Mouse (Mus musculus) forebrain, postnatal 0 days (tissue): Measurements from ENCODE around the gene Fam222b. TPM values are rescaled to one million over a fixed set of nuclear protein-coding genes. Genes with fewer than 3 reads are reported as not detected.

Experiments used
- ATAC-seq: fragments of 200-750 bp; cut with Nextera tagmentation; 2 replicates; pipeline ENCODE4 v1.8.0; 2017; ENCODE audit warnings: mild to moderate bottlenecking, moderate library complexity
- DNase-seq: peaks from one replicate; pipeline ENCODE4 v3.0.0-alpha.2; 2015
- H3K27ac ChIP-seq: fragments of 300-500 bp; sonication (generic); 2 replicates; pipeline ENCODE4 v1.5.1; 2014; ENCODE audit warnings: low read depth, mild to moderate bottlenecking, antibody characterized with exemption, low read length, moderate library complexity, mixed read lengths
- H3K27me3 ChIP-seq: fragments of 300-500 bp; sonication (generic); 2 replicates; pipeline ENCODE4 v1.6.1; 2014; ENCODE audit warnings: mild to moderate bottlenecking, low read length, mixed read lengths; ENCODE audit not compliant: insufficient read depth
- H3K36me3 ChIP-seq: fragments of 300-500 bp; sonication (generic); 2 replicates; pipeline ENCODE4 v1.6.1; 2014; ENCODE audit warnings: mild to moderate bottlenecking, moderate library complexity; ENCODE audit not compliant: insufficient read depth
- H3K4me1 ChIP-seq: fragments of 300-500 bp; sonication (generic); 2 replicates; pipeline ENCODE4 v1.6.1; 2014; ENCODE audit warnings: antibody characterized with exemption; ENCODE audit not compliant: insufficient read depth
- H3K4me2 ChIP-seq: fragments of 300-500 bp; sonication (generic); 2 replicates; pipeline ENCODE4 v1.6.1; 2014; ENCODE audit warnings: low read depth, mild to moderate bottlenecking, moderate library complexity
- H3K4me3 ChIP-seq: fragments of 300-500 bp; sonication (generic); 2 replicates; pipeline ENCODE4 v1.5.1; 2014; ENCODE audit warnings: low read depth, low read length, mixed read lengths
- H3K9ac ChIP-seq: fragments of 300-500 bp; sonication (generic); 2 replicates; pipeline ENCODE4 v1.6.1; 2014; ENCODE audit warnings: mild to moderate bottlenecking
- H3K9me3 ChIP-seq: fragments of 300-500 bp; sonication (generic); 2 replicates; pipeline ENCODE4 v1.6.1; 2016; ENCODE audit warnings: low read length
- CTCF ChIP-seq: sonication (generic); IDR thresholded peaks from 2 replicates; pipeline ENCODE4 v1.5.1; 2016; ENCODE audit warnings: antibody characterized with exemption, control low read depth, low read depth
- WGBS: fragments of 180-500 bp; shearing (Covaris S2); extraction: QIAGEN DNeasy Blood & Tissue Kit; methylation state at CpG from one replicate; pipeline ENCODE4 v1.1.7; 2014; 5-methylcytosine and 5-hydroxymethylcytosine counted together
- polyA plus RNA-seq: library from polyadenylated mRNA; unstranded; fragments of >200 nt; fragmentation: Nextera tagmentation; extraction: Ambion mirVana; gene quantifications from 2 replicates; pipeline ENCODE4 v1.2.1, GENCODE M21; 2015
- total RNA-seq: library from RNA; depleted of rRNA; stranded (reverse); fragments of >200 nt; gene quantifications from 2 replicates; pipeline ENCODE4 v1.2.3, GENCODE M21; 2014

Gene Fam222b
- total and polyA plus RNA-seq, 2 experiments from 2014 or later = 24.0 to 24.6 TPM

DNA sequence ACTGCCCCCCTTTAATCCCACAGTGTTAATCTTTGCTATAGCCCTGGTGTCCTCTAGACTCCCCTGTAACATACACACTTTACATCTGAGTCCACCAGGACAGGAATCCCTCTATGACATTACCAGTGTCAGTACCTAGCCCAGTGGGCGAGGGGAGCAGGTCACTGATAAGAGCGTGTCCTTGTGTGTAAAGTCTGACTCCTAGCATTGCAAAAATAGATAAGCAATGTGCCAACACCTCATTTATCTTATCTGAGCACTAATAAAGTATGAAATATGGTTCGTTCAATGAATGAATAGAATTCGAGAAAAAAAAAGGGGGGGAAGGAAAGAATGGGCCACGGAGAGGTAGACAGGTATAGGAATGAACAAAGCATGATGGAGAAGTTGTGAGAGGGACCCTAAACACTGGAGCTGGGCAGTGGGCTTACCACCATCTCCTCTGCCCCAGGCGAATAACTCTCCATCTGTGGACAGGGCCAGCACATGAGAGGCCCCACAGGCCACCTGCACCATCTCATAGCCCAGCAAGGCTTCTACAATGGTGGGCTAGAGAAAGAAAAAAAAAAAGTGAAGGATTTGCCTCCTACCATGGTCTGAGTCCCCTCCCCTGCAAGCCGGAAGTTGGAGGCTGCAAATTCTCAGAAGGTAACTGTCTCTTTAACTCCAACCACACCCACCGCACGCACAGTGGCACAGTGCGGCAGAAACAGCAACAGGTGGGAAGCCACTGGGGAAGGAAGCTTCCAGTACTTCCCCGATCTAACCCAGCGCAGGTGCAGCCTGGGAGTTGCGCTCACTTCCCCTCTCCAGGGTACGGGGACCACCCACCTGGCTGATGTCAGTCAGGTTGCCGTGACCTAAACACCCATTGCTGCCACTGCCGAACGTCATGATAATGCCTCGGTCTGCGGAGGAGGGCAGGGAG lies 74.3 kb downstream of the Fam222b start:
- Histone ChIP-seq H3K9ac (no peak overlapping the region), H3K4me1 (peaks cover 6% of the 10 kb centered on the region), H3K9me3 (no peaks in the 10 kb centered on the region), H3K36me3 (no peaks in the 10 kb centered on the region), H3K27ac (no peak overlapping the region), H3K27me3 (no peaks in the 10 kb centered on the region), H3K4me2 (no peak overlapping the region), H3K4me3 (no peak overlapping the region)
- DNase-seq (no peak), ATAC-seq (no peak)
- WGBS = 61% methylated on average over 19 of the region's 19 CpGs
- TF ChIP-seq CTCF = no peak

DNA sequence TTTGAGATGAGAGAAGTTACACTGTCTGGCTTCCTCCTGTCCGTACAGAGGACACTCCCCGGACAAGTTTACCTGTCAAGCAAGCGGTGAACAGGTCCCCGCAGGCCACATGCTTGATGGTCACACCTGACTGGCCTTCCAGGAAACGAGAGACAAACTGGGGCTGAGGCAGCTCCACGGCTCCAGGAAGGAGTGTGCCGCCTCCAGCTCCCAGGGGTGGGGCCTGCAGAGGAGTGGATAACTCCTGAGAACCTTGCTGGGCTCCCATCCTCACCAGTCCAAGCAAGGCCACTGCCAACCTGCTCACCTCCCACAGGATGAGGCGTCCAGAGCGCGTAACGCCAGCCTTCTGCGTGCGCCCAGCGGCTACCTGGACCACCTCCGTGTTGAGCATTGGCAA lies 75.8 kb downstream of the Fam222b start:
- Histone ChIP-seq H3K4me2 (no peak overlapping the region), H3K9ac (no peak overlapping the region), H3K27me3 (no peaks in the 10 kb centered on the region), H3K4me3 (no peak overlapping the region), H3K27ac (no peak overlapping the region), H3K36me3 (no peaks in the 10 kb centered on the region), H3K9me3 (no peaks in the 10 kb centered on the region), H3K4me1 (peaks cover 6% of the 10 kb centered on the region)
- ATAC-seq = no peak
- WGBS = 95% methylated on average over 15 of the region's 15 CpGs
- no peak for DNase-seq
- no peak for TF ChIP-seq CTCF

DNA sequence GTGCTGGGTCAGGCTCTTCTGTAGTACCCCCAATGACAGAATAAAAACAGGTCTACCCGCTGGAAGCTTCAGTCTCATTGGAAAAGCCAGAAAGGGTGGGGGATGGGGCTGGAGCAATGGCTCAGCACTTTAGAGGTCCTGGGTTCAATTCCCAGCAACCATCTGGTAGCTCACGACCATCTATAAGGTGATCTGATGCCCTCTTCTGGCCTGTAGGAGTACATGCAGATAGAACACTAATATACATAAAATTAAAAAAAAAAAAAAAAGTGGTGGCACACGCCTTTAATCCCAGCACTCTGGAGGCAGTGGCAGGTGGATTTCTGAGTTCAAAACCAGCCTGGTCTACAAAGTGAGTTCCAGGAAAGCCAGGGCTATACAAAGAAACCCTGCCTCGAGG lies 76.9 kb downstream of the Fam222b start:
- no peaks in the 10 kb centered on the region; the same call in 1 of the 2 replicates for H3K4me1 ChIP-seq
- WGBS = 72% methylated on average over 4 of the region's 4 CpGs
- H3K9ac ChIP-seq = no peak overlapping the region
- ATAC-seq (no peak), DNase-seq (no peak)
- H3K27me3 ChIP-seq = no peaks in the 10 kb centered on the region
- H3K9me3 ChIP-seq = no peaks in the 10 kb centered on the region
- H3K4me3 ChIP-seq = no peak overlapping the region
- TF ChIP-seq CTCF = peak; percentile 20
- no peak overlapping the region for H3K4me2 ChIP-seq
- no peak overlapping the region for H3K27ac ChIP-seq
- no peaks in the 10 kb centered on the region for H3K36me3 ChIP-seq

DNA sequence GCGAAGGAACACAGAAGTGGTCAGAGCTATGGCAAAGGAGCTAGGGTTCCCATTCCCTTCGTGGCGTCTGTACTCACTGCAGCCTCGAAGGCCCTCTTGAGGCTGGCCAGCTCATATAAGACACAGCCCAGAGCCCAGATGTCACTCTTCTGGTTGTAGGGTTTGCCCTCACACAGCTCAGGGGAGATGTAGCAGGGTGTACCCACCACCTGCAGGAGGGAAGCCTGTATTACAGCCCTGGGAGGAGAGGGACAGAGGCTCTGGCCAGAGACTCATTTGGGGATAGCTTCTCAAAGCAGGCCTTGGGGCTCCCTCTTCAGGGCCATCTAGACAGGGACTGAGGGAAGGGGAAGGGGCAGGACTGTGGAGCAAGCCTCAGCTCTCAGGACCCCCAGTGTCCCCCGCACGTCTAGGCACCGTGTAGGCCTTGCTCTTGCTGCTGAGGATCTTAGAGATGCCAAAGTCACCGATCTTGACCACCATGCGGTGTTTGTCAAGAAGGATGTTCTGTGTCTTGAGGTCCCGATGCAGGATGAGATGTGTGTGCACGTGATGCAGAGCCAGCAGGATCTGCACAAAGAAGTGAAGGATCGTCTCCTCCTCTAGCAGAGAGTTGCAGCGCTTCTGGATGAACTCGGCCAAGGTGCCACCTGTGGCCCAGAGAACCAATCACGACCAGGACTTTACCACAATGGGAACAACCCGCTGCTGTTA lies 77.7 kb downstream of the Fam222b start:
- peak; percentile 22; the same call in 1 of the 2 replicates for ATAC-seq

DNA sequence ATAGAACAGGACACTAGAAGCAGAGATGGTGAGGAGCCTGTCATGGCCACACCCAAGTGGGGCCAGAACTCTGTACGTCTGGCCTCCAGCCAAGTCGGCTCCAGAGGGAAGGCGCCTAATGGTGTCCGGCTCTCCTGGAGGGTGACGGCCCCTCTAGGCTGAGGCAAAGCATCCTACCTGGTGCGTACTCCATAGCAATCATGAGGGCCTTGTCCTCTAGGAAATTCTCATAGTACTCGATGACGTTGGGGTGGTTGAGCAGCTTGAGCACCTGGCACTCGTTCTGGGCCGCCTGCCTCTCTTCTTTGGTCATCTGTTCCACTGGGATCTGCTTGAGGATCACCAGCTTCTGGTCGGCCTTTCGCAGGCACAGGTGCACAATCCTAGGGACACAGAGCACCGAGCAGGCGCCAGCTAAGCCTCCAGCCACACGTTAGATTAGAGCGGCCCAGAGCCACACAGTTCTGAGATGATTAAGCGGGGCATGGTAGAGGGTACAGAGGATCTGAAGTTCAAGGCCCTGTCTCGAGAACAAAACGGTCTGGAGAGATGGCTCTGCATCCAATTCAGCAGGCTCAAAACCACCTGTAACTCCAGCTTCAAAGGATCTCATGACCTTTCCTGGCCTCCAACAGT lies 78.4 kb downstream of the Fam222b start:
- Histone ChIP-seq H3K27me3 (no peaks in the 10 kb centered on the region), H3K9ac (no peak overlapping the region), H3K27ac (no peak overlapping the region), H3K4me3 (no peak overlapping the region), H3K36me3 (no peaks in the 10 kb centered on the region), H3K9me3 (no peaks in the 10 kb centered on the region), H3K4me2 (no peak overlapping the region), H3K4me1 (peaks cover 8% of the 10 kb centered on the region; the same call in 1 of the 2 replicates)
- TF ChIP-seq CTCF = no peak
- no peak for ATAC-seq
- DNase-seq = no peak
- 87% methylated on average over 19 of the region's 19 CpGs for WGBS

More for the DNA sequence above, 77.7 kb downstream of the Fam222b start:
- Histone ChIP-seq H3K4me3 (no peak overlapping the region), H3K9me3 (no peaks in the 10 kb centered on the region), H3K9ac (no peak overlapping the region), H3K36me3 (no peaks in the 10 kb centered on the region), H3K4me2 (no peak overlapping the region), H3K27ac (no peak overlapping the region), H3K27me3 (no peaks in the 10 kb centered on the region), H3K4me1 (peaks cover 5% of the 10 kb centered on the region; the same call in 1 of the 2 replicates)
- no peak for DNase-seq
- WGBS = 83% methylated on average over 16 of the region's 16 CpGs
- TF ChIP-seq CTCF = peak; percentile 49

DNA sequence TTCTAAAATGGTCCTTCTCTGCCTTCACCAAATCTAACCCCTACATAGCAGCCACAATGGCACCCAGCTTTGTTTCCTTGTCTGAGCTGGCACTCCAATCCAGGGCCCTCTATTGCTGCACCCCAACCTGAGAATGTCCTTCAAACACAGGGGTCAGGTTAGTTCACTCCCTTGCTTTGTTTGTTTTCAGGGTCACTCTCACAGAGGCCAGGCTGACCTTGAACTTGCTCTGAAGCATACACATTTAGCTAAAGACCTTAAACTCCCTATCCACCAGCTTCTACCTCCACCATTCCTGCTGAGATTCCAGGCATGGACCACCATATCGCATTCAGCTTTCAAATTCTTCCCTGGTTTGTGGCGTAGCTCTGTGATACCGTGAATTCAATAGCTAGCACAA lies 80.0 kb downstream of the Fam222b start:
- Histone ChIP-seq H3K27ac (no peak overlapping the region), H3K4me3 (no peak overlapping the region), H3K4me1 (peaks cover 8% of the 10 kb centered on the region; the same call in 1 of the 2 replicates), H3K4me2 (no peak overlapping the region), H3K9ac (no peak overlapping the region), H3K27me3 (no peaks in the 10 kb centered on the region), H3K9me3 (no peaks in the 10 kb centered on the region), H3K36me3 (0 out of 2 replicates have a peak, but pooled peaks cover 2% of the 10 kb centered on the region)
- DNase-seq = no peak
- 83% methylated on average over 3 of the region's 3 CpGs for WGBS
- TF ChIP-seq CTCF = no peak
- ATAC-seq = no peak
